Mouse (Mus musculus): Measurements from ENCODE around the gene Gm9972.

The Gm9972 gene

GRCm38 (mm10) chr11:43035446-43035845, at the start of gene Gm9972:
TSS of gene Gm9972 (plus strand) at chr11:43035746.
- DNase-seq: no peak

GRCm38 (mm10) chr11:42999188-42999587, 36.4 kb upstream of the Gm9972 start:
- DNase-seq: no peak

- DNase-seq: no peak
Measured at GRCm38 (mm10) chr11:43011941-43012340, 23.6 kb upstream of the Gm9972 start.

DNA sequence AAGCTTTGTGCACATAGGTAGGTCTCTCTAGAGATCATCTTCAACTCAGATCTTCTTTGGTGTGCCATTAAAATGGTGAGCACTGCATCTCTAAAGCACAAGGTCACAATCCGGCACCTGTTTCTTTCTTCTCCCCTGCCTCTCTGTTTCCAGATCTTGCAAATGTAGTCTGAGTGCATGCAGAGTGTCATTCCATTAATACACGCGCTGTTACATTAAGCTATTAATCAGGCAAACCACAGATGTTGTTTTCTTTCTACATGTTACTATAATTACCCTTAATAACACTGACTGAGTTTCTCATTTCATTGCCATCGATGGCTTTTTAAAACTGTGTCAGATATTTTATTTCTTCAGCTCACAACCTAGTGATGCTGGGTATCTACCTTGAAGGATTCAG, 22.6 kb upstream of the Gm9972 start:
- DNase-seq: no peak

DNA sequence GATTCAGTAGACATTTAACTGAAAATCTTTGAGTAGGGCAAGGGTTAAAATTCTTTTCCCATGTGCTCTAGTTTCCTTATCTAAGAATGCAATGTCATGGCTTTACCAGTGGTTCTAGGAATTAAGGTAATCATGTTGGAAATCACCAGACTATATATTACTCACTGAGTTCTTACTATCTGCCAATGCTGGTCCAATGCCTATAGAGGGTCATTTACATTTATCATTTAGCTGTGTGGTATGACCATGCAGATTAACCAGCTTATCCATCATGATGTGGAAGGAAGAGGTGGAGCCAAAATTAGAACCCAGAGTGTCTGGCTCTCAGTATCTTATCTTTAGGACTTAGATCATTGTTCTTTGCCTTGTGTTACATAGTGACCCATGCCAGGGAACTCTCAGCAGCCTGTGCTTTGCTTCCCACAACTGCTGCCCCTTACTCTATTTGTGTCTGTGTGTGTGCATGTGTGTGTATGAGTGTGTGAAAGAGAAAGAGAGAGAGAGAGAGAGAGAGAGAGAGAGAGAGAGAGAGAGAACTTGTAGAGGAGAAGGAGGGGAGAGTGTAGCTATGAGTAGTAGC, 12.3 kb upstream of the Gm9972 start:
- DNase-seq: no peak

DNA sequence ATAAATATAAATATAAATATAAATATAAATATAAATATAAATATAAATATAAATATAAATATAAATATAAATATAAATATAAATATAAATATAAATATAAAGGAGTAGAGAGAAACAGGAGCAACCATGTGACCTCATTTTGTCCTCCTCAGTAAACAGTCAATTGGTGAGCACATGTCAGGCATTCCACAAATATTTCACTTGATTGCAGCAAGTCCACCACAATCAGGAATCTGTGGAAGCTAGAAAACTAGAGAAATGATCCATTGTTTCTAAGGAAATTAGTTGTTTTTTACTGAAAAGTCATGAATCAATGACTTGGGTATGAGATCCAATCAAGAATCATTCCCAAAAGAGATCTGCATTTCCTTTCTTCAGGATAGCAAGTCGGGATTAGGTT, 5.7 kb upstream of the Gm9972 start:
- DNase-seq: no peak

- DNase-seq: no peak
Measured at GRCm38 (mm10) chr11:43032141-43032540, 3.4 kb upstream of the Gm9972 start.

GRCm38 (mm10) chr11:43045871-43046548, 10.5 kb downstream of the Gm9972 start:
- DNase-seq: peak; percentile 22 to 43

DNA sequence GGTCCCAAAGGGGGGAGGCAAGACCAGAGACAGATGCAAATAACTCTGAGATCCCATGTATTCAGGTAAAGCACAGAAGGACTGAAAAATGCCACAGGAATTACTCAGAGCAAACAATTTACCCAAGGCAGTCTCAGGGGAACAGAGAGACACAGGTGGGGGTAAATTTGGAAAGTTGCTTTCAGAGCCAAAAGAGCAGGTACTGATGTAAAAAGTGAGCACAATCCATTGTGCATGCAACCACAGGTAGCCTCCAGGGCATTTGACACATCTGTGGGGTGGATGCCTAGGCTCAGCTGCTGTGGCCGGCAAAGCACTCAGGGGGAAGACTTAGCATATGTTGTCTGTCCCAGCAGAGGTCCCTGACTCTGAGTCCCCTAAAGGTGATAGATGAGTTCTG, 13.8 kb downstream of the Gm9972 start:
- DNase-seq: no peak

DNA sequence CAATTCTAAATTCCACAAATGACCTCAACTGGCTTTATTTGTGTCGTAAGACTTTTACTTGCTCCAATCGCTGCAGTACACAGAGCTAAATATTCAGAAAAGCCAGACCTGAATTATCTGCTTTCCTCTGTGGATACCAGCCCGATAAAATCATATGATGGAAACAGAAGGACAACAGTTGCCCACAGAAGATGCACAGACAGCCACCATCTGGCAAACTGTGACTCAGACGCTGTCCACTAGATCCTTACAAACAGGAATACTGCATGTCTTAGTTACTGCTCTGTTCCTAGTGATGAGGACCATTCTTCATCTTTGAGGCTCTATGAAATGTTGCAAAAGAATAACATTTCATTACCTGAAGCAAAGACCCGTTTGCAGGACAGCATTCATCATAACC, 19.4 kb downstream of the Gm9972 start:
- peak; percentile 62 to 70 for DNase-seq

- no peak for DNase-seq
Measured at GRCm38 (mm10) chr11:43059437-43059970, 24.0 kb downstream of the Gm9972 start.

DNA sequence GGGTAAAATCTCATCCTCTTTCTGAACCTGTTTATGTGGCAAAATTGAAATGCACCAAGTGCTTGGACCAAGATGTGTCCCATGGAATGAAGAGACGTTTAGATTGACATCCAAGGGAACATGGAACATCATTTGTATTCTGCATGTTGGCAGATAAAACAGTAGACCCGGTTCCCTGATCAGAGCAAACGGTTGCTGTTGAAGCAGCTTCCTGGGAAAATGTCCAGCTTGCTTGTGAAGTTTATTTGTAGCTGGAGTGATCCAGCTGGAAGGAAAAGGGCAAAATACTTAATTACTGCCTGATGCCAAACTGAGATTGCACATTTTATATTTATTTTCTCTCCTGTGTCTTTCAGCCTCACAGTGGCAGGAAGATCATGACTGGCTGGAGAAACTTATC, 26.7 kb downstream of the Gm9972 start:
- no peak for DNase-seq

GRCm38 (mm10) chr11:43086309-43087050, 50.9 kb downstream of the Gm9972 start:
- DNase-seq: no peak

Measured in cerebellum, adult 18-20 months (tissue).